Mouse (Mus musculus) CH12.LX (cell line): ENCODE data around the gene Mbd5. TPM values are rescaled to one million over a fixed set of nuclear protein-coding genes. Genes with fewer than 3 reads are reported as not detected.
A peak's percentile ranks its signal among the peaks of the same experiment; 100 is the strongest.

Source experiments
- DNase-seq: peaks from one replicate; pipeline ENCODE4 v3.0.0-alpha.2; 2013; ENCODE audit errors: extremely low read depth
- H3K27ac ChIP-seq: 2 replicates; pipeline ENCODE4 v1.5.1; 2012; ENCODE audit warnings: low read depth, mild to moderate bottlenecking, control low read depth, moderate library complexity; ENCODE audit not compliant: insufficient read depth
- H3K27me3 ChIP-seq: replicated peaks from 2 replicates; pipeline ENCODE3; 2012; ENCODE audit warnings: inconsistent platforms
- H3K36me3 ChIP-seq, 2 experiments: replicated peaks in 1 of 2; 2 replicates each; pipeline versions ENCODE3 to v1.6.1; 2012; ENCODE audit warnings: inconsistent platforms in 1 of 2, low read length in 1 of 2, mild to moderate bottlenecking in 1 of 2, mixed read lengths in 1 of 2, moderate library complexity in 1 of 2; ENCODE audit not compliant: control insufficient read depth in 1 of 2, insufficient read depth in 1 of 2
- H3K4me1 ChIP-seq, 2 experiments: 2 replicates each; pipeline ENCODE4 v1.6.1; 2012; ENCODE audit warnings: inconsistent platforms in 1 of 2, moderate library complexity in 1 of 2; ENCODE audit not compliant: insufficient read depth in 2 of 2, control insufficient read depth in 1 of 2
- H3K4me2 ChIP-seq: 2 replicates; pipeline ENCODE4 v1.6.1; 2012; ENCODE audit warnings: low read depth, mild to moderate bottlenecking, control low read depth; ENCODE audit not compliant: poor library complexity, insufficient read depth, severe bottlenecking
- H3K4me3 ChIP-seq, 3 experiments: fragments of 150-350 bp in 1 of 3; sonication (generic) in 1 of 3; replicated peaks in 1 of 3; 2 replicates each; pipeline versions ENCODE3 to v1.5.1; 2011 to 2012; ENCODE audit warnings: low read depth in 2 of 3, low read length in 2 of 3, mild to moderate bottlenecking in 2 of 3, moderate library complexity in 2 of 3, control low read depth in 1 of 3, improper control_type of control experiment in 1 of 3, inconsistent platforms in 1 of 3, mixed read lengths in 1 of 3; ENCODE audit not compliant: poor library complexity in 1 of 3
- H3K79me2 ChIP-seq: replicated peaks from 2 replicates; pipeline ENCODE4 v1.6.1; 2012; ENCODE audit warnings: mild to moderate bottlenecking, moderate library complexity; ENCODE audit not compliant: control insufficient read depth, poor library complexity, insufficient read depth, severe bottlenecking; ENCODE audit errors: extremely low read depth
- H3K9ac ChIP-seq: 2 replicates; pipeline ENCODE4 v1.6.1; 2012; ENCODE audit warnings: low read depth, mild to moderate bottlenecking, control low read depth, moderate library complexity; ENCODE audit not compliant: insufficient read depth
- H3K9me3 ChIP-seq: replicated peaks from 2 replicates; pipeline ENCODE3; 2012; ENCODE audit warnings: low read length, inconsistent platforms, mixed read lengths
- BHLHE40 ChIP-seq: IDR thresholded peaks from 2 replicates; pipeline ENCODE4 v1.6.1; 2011; ENCODE audit warnings: mild to moderate bottlenecking, low read depth, low read length, improper control_type of control experiment
- CHD1 ChIP-seq: IDR thresholded peaks from 2 replicates; pipeline ENCODE4 v1.6.1; 2012; ENCODE audit warnings: low read depth, low read length, improper control_type of control experiment, inconsistent platforms
- E2F4 ChIP-seq: IDR thresholded peaks from 2 replicates; pipeline ENCODE4 v1.6.1; 2011; ENCODE audit warnings: low read depth, low read length, improper control_type of control experiment; ENCODE audit not compliant: insufficient replicate concordance
- EP300 ChIP-seq: IDR thresholded peaks from 2 replicates; pipeline ENCODE4 v1.6.1; 2011; ENCODE audit warnings: low read length, improper control_type of control experiment
- HCFC1 ChIP-seq: IDR thresholded peaks from 2 replicates; pipeline ENCODE4 v1.6.1; 2012; ENCODE audit warnings: low read depth, mild to moderate bottlenecking, inconsistent platforms, low read length, improper control_type of control experiment
- IRF4 ChIP-seq: IDR thresholded peaks from 2 replicates; pipeline ENCODE4 v1.6.1; 2014; ENCODE audit warnings: low read depth, mild to moderate bottlenecking, inconsistent platforms, low read length, improper control_type of control experiment
- MAX ChIP-seq: IDR thresholded peaks from 2 replicates; pipeline ENCODE4 v1.6.1; 2011; ENCODE audit warnings: low read length, improper control_type of control experiment
- MEF2A ChIP-seq: IDR thresholded peaks from 2 replicates; pipeline ENCODE4 v1.6.1; 2014; ENCODE audit warnings: low read depth, mild to moderate bottlenecking, inconsistent platforms, low read length, improper control_type of control experiment, borderline replicate concordance
- MXI1 ChIP-seq: IDR thresholded peaks from 2 replicates; pipeline ENCODE4 v1.6.1; 2011; ENCODE audit warnings: mild to moderate bottlenecking, low read depth, low read length, improper control_type of control experiment
- NELFE ChIP-seq: IDR thresholded peaks from 2 replicates; pipeline ENCODE4 v1.6.1; 2011; ENCODE audit warnings: low read depth, low read length, improper control_type of control experiment
- POLR2A ChIP-seq: IDR thresholded peaks from 2 replicates; pipeline ENCODE4 v1.6.1; 2011; ENCODE audit warnings: low read depth, mild to moderate bottlenecking, improper control_type of control experiment, low read length
- POLR2AphosphoS2 ChIP-seq: IDR thresholded peaks from 2 replicates; pipeline ENCODE4 v1.6.1; 2011; ENCODE audit warnings: low read depth, low read length, improper control_type of control experiment
- RAD21 ChIP-seq: IDR thresholded peaks from 2 replicates; pipeline ENCODE4 v1.6.1; 2011; ENCODE audit warnings: low read depth, mild to moderate bottlenecking, low read length, improper control_type of control experiment, moderate library complexity
- TCF12 ChIP-seq: IDR thresholded peaks from 2 replicates; pipeline ENCODE4 v1.6.1; 2014; ENCODE audit warnings: low read depth, mild to moderate bottlenecking, inconsistent platforms, low read length, improper control_type of control experiment
- UBTF ChIP-seq: IDR thresholded peaks from 2 replicates; pipeline ENCODE4 v1.6.1; 2012; ENCODE audit warnings: low read depth, mild to moderate bottlenecking, inconsistent platforms, low read length, improper control_type of control experiment, moderate library complexity
- USF2 ChIP-seq: conservative IDR thresholded peaks from 2 replicates; pipeline ENCODE4 v1.6.1; 2011; ENCODE audit warnings: low read depth, low read length, improper control_type of control experiment
- dilution Hi-C: fragments of 300-500 bp; cut with MboI; formaldehyde crosslinking; loops from 2 replicates; pipeline ENCODE4 v1.14.3; 2020; ENCODE audit warnings: low sequenced_read_pairs; ENCODE audit not compliant: extremely low pct_unique_long_range_greater_than_20kb, extremely low pct_ligation_motif_present
- in situ Hi-C: fragments of 300-500 bp; cut with MboI; formaldehyde crosslinking; loops from 3 replicates; pipeline ENCODE4 v1.14.3; 2019; ENCODE audit warnings: low sequenced_read_pairs, low pct_ligation_motif_present, low pct_unique_long_range_greater_than_20kb, mixed read lengths
- polyA plus RNA-seq: library from polyadenylated mRNA; unstranded; fragments of >175 nt; gene quantifications from 2 replicates; pipeline ENCODE4 v1.2.1, GENCODE M21; 2012; ENCODE audit warnings: low read depth; ENCODE audit not compliant: insufficient read length
- total RNA-seq, 2 experiments: library from RNA; depleted of rRNA; stranded (reverse); fragments of 300-350 nt in 1 of 2; fragments of >200 nt in 1 of 2; gene quantifications; 2 replicates each; pipeline ENCODE4 v1.2.3; 2012 to 2014

The Mbd5 gene
- total and polyA plus RNA-seq, 3 experiments, result 2.8 to 6.3 (median 5.8) TPM

DNA sequence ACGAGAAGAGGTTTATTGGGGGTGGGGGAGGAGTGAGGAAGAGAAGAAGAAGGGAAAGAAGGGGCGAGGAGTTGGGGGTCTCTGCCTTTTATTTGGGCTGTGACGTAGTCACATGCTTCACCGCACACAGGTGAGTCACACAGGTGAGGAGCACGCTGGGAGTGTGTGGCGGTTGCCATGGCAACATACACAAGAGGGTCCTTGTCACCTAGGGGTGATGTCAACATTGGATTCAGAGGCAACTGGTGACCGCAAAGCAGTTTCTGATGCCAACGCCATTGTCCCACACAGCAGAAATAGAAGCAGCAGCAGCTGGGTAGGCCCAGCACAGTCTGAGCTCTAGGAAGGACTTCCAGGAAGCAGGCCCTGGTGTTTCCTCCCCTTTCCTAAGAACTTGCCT is 406.6 kb downstream of the Mbd5 start:
- TF ChIP-seq UBTF, result no peak
- no peak for TF ChIP-seq BHLHE40
- TF ChIP-seq MEF2A, result no peak
- TF ChIP-seq POLR2A, result no peak
- TF ChIP-seq CHD1, result no peak
- no peak for TF ChIP-seq POLR2AphosphoS2
- no peak for TF ChIP-seq RAD21
- no peak for TF ChIP-seq MXI1
- no peak for TF ChIP-seq MAX
- no peak for TF ChIP-seq HCFC1
- TF ChIP-seq USF2, result no peak
- H3K9me3 ChIP-seq, result no peaks in the 10 kb centered on the region
- H3K4me1 ChIP-seq, result peaks cover 4 to 5% of the 10 kb centered on the region in 2 experiments; a peak in 2 of 4 replicates
- H3K27ac ChIP-seq, result no peak overlapping the region
- no peak overlapping the region for H3K9ac ChIP-seq
- no peak for DNase-seq
- H3K79me2 ChIP-seq, result no peaks in the 10 kb centered on the region
- in situ Hi-C loops (no loop called here), dilution Hi-C loops (no loop called here)
- H3K27me3 ChIP-seq, result no peaks in the 10 kb centered on the region
- no peak overlapping the region for H3K4me2 ChIP-seq
- H3K4me3 ChIP-seq, result no peak overlapping the region
- H3K36me3 ChIP-seq, result no peaks in the 10 kb centered on the region

DNA sequence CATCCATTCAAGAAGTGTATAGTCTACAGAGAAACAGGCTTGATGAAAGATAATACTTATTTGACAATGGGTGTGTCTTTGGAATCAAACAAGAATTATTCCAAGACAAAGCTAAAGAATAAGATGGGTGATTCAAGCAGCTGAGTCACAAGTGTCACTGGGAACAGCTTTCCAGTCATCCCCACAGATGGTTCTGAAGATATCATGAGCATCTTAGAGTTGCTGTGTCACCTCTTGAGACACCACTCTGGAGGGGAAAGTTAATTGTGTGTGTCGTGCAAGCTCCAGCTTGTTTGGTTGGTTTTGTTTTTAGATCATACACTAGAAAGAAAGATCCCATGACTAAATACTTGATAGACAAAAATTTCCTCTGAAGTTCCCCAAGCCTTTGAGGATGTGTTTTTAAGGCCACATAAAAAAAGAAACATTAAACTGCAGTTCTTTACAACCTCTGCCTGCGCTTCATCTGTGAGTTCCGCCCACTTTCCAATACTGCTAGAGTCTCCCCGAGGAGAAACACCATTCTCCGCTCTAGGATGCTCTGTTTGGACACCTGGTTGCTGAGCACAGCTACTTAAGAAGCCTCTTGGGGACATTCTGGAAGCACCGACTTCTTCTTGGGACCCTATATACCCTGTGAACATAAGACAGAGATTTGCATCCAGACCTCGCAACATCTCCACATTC is 409.0 kb downstream of the Mbd5 start:
- Histone ChIP-seq H3K36me3 (no peaks in the 10 kb centered on the region), H3K27me3 (no peaks in the 10 kb centered on the region), H3K79me2 (no peaks in the 10 kb centered on the region), H3K9me3 (no peaks in the 10 kb centered on the region), H3K4me1 (peaks cover 4 to 5% of the 10 kb centered on the region in 2 experiments; a peak in 2 of 4 replicates), H3K4me2 (peak overlapping the region; percentile 85), H3K9ac (peak overlapping the region; percentile 21; the same call in 1 of the 2 replicates), H3K4me3 (no peak overlapping the region), H3K27ac (no peak overlapping the region)
- TF ChIP-seq UBTF (no peak), BHLHE40 (0 out of 2 replicates have a peak, but pooled peaks have one; percentile 11), E2F4 (no peak), IRF4 (peak; percentile 86), EP300 (peak; percentile 51), CHD1 (peak; percentile 97; the same call in 1 of the 2 replicates), MEF2A (0 out of 2 replicates have a peak, but pooled peaks have one; percentile 42), TCF12 (0 out of 2 replicates have a peak, but pooled peaks have one; percentile 37), NELFE (no peak)
- dilution Hi-C loops, result no loop called here
- in situ Hi-C loops, result no loop called here
- no peak for DNase-seq
